Mouse (Mus musculus) heart, adult 2 months (tissue): Measurements from ENCODE around the gene Tifab. TPM values are rescaled to one million over a fixed set of nuclear protein-coding genes. Genes with fewer than 3 reads are reported as not detected.
"Not testable (repeated sequence)": the region's sequence is repeated elsewhere in the genome, so short reads cannot be mapped to it uniquely, and the experiment has no call there.

ENCODE experiments used
- DNase-seq, 2 experiments: peaks; one replicate each; pipeline ENCODE4 v3.0.0; 2021
- H3K27ac ChIP-seq: fragments of 200-600 bp; 2 replicates; pipeline ENCODE4 v1.8.1; 2022
- H3K27me3 ChIP-seq: fragments of 200-500 bp; 2 replicates; pipeline ENCODE4 v1.6.1; 2012; ENCODE audit warnings: mild to moderate bottlenecking, low read length, inconsistent platforms, mixed read lengths; ENCODE audit not compliant: control insufficient read depth, insufficient read depth
- H3K36me3 ChIP-seq: fragments of 200-500 bp; 2 replicates; pipeline ENCODE4 v1.6.1; 2012; ENCODE audit warnings: low read length, inconsistent platforms; ENCODE audit not compliant: control insufficient read depth, insufficient read depth
- H3K4me1 ChIP-seq: fragments of 200-500 bp; 2 replicates; pipeline ENCODE4 v1.6.1; 2011; ENCODE audit warnings: low read length; ENCODE audit not compliant: control insufficient read depth, insufficient read depth
- H3K4me3 ChIP-seq: fragments of 200-600 bp; 2 replicates; pipeline ENCODE4 v1.8.1; 2022
- H3K79me2 ChIP-seq: fragments of 200-500 bp; replicated peaks from 2 replicates; pipeline ENCODE4 v1.6.1; 2012; ENCODE audit warnings: mild to moderate bottlenecking, inconsistent platforms, low read length, moderate library complexity, mixed read lengths; ENCODE audit not compliant: control insufficient read depth, insufficient read depth
- H3K9ac ChIP-seq: fragments of 200-500 bp; 2 replicates; pipeline ENCODE4 v1.6.1; 2012; ENCODE audit warnings: low read depth, mild to moderate bottlenecking, control low read depth, inconsistent platforms, low read length, mixed read lengths
- CTCF ChIP-seq: fragments of 200-600 bp; IDR thresholded peaks from 2 replicates; pipeline ENCODE4 v1.8.1; 2022; ENCODE audit warnings: antibody characterized with exemption, mild to moderate bottlenecking, moderate library complexity
- EP300 ChIP-seq: fragments of 200-500 bp; IDR thresholded peaks from 2 replicates; pipeline ENCODE4 v1.6.1; 2011; ENCODE audit warnings: low read depth, low read length, control low read depth; ENCODE audit not compliant: insufficient read depth
- POLR2A ChIP-seq: fragments of 200-500 bp; IDR thresholded peaks from 2 replicates; pipeline ENCODE4 v1.6.1; 2011; ENCODE audit warnings: mild to moderate bottlenecking, low read depth, low read length, control low read depth; ENCODE audit not compliant: insufficient read depth
- WGBS: fragments of 180-500 bp; shearing (Covaris S2); methylation state at CpG from one replicate; pipeline ENCODE4 v1.1.7; 2018; 5-methylcytosine and 5-hydroxymethylcytosine counted together
- intact Hi-C: fragments of 180-260 bp; cut with DNase I; formaldehyde crosslinking; loops from one replicate; pipeline ENCODE4 v1.15.1; 2025
- polyA plus RNA-seq: library from polyadenylated mRNA; depleted of rRNA; stranded (reverse); fragments of >200 nt; gene quantifications from 2 replicates; pipeline ENCODE4 v1.2.3, GENCODE M21; 2012
- total RNA-seq, 2 experiments: library from RNA; stranded (reverse); gene quantifications; 2 replicates each; pipeline ENCODE4 v1.2.3; 2021

Gene Tifab
- total and polyA plus RNA-seq, 3 experiments = 1.1 to 2.1 (median 1.2) TPM

GRCm38 (mm10) chr13:56199506-56199905 is 20.8 kb upstream of the Tifab start:
- Histone ChIP-seq H3K4me3 (no peak overlapping the region), H3K27me3 (no peaks in the 10 kb centered on the region; the same call in 1 of the 2 replicates), H3K79me2 (no peaks in the 10 kb centered on the region), H3K27ac (no peak overlapping the region), H3K36me3 (no peaks in the 10 kb centered on the region), H3K4me1 (no peaks in the 10 kb centered on the region), H3K9ac (no peak overlapping the region)
- 76% methylated on average over 8 of the region's 8 CpGs for WGBS
- intact Hi-C loops = no loop called here
- DNase-seq = no peak
- TF ChIP-seq POLR2A (no peak), CTCF (no peak), EP300 (no peak)

- intact Hi-C loops = loop anchor here (1.0 to 2.0 kb wide), 2 partner anchors 69 to 231 kb away; no protein-coding TSS in a partner anchor
- Histone ChIP-seq H3K4me1 (no peaks in the 10 kb centered on the region), H3K79me2 (no peaks in the 10 kb centered on the region), H3K4me3 (no peak overlapping the region), H3K9ac (no peak overlapping the region), H3K36me3 (no peaks in the 10 kb centered on the region), H3K27ac (no peak overlapping the region), H3K27me3 (no peaks in the 10 kb centered on the region; the same call in 1 of the 2 replicates)
- no peak for TF ChIP-seq CTCF
- no peak for TF ChIP-seq POLR2A
- peak; percentile 93 for TF ChIP-seq EP300
- peak; percentile 82 to 85 for DNase-seq
- 8% methylated on average over 15 of the region's 15 CpGs for WGBS
Measured at GRCm38 (mm10) chr13:56197473-56198266, 19.0 kb upstream of the Tifab start.

- no peak overlapping the region for H3K4me3 ChIP-seq
- no peak overlapping the region for H3K9ac ChIP-seq
- intact Hi-C loops = loop anchor here (1.0 to 2.0 kb wide), 2 partner anchors 69 to 232 kb away; no protein-coding TSS in a partner anchor
- no peak overlapping the region for H3K27ac ChIP-seq
- H3K36me3 ChIP-seq = no peaks in the 10 kb centered on the region
- H3K4me1 ChIP-seq = no peaks in the 10 kb centered on the region
- no peak for TF ChIP-seq CTCF
- TF ChIP-seq EP300 = no peak
- no peak for TF ChIP-seq POLR2A
- no peak for DNase-seq
- no peaks in the 10 kb centered on the region for H3K79me2 ChIP-seq
- 77% methylated on average over 12 of the region's 12 CpGs for WGBS
- no peaks in the 10 kb centered on the region for H3K27me3 ChIP-seq
Measured at GRCm38 (mm10) chr13:56197031-56197430, 18.3 kb upstream of the Tifab start.

GRCm38 (mm10) chr13:56195824-56196223 is 17.1 kb upstream of the Tifab start:
- not testable (repeated sequence) for DNase-seq, H3K36me3 ChIP-seq, H3K9ac ChIP-seq, H3K4me3 ChIP-seq, H3K27ac ChIP-seq, H3K27me3 ChIP-seq, H3K79me2 ChIP-seq, H3K4me1 ChIP-seq
- intact Hi-C loops = loop anchor here (2.0 kb wide), 1 partner anchor 233 kb away; no protein-coding TSS in a partner anchor
- WGBS = 71% methylated on average over 11 of the region's 11 CpGs

- H3K27ac ChIP-seq, H3K9ac ChIP-seq, DNase-seq, intact Hi-C loops, H3K27me3 ChIP-seq, H3K79me2 ChIP-seq, H3K36me3 ChIP-seq, H3K4me3 ChIP-seq, H3K4me1 ChIP-seq: not testable (repeated sequence)
- WGBS = 93% methylated on average over 11 of the region's 11 CpGs
Measured at GRCm38 (mm10) chr13:56194181-56194580, 15.5 kb upstream of the Tifab start.

GRCm38 (mm10) chr13:56191225-56191624 is 12.5 kb upstream of the Tifab start:
- peak; percentile 43 to 55 for DNase-seq
- no peaks in the 10 kb centered on the region for H3K36me3 ChIP-seq
- 31% methylated on average over 3 of the region's 3 CpGs for WGBS
- no peak overlapping the region for H3K27ac ChIP-seq
- no peaks in the 10 kb centered on the region for H3K79me2 ChIP-seq
- no peak overlapping the region for H3K9ac ChIP-seq
- H3K4me3 ChIP-seq = no peak overlapping the region
- H3K27me3 ChIP-seq = no peaks in the 10 kb centered on the region
- H3K4me1 ChIP-seq = no peaks in the 10 kb centered on the region
- TF ChIP-seq CTCF (peak; percentile 66), EP300 (no peak)
- intact Hi-C loops = no loop called here
